Mouse (Mus musculus) erythroblast, embryonic 14.5 days (primary cell): ENCODE results near the gene Gtf3c2.

Source experiments
- GATA1 ChIP-seq: IDR thresholded peaks from 2 replicates; pipeline ENCODE4 v1.6.1; 2012; ENCODE audit warnings: low read length, inconsistent platforms, mixed read lengths
- TAL1 ChIP-seq: IDR thresholded peaks from 3 replicates; pipeline ENCODE4 v1.6.1; 2012; ENCODE audit warnings: low read length, inconsistent platforms, mixed read lengths

- TF ChIP-seq GATA1 (no peak), TAL1 (no peak)
Measured at GRCm38 (mm10) chr5:31222696-31223095, 42.8 kb upstream of the Gtf3c2 start.
